Mouse (Mus musculus) left cerebral cortex, adult 11 months (tissue): ENCODE measurements around the gene Fxr2.
"Not testable (repeated sequence)": the region's sequence is repeated elsewhere in the genome, so short reads cannot be mapped to it uniquely, and the experiment has no call there.

Experiments used
- DNase-seq: peaks from one replicate; pipeline ENCODE4 v3.0.0; 2022; ENCODE audit warnings: low spot score

Fxr2 gene

GRCm38 (mm10) chr11:69684128-69684745, 51.4 kb downstream of the Fxr2 start:
- no peak for DNase-seq

GRCm38 (mm10) chr11:69684936-69685335, 52.1 kb downstream of the Fxr2 start:
- DNase-seq: no peak

- no peak for DNase-seq
Observed at GRCm38 (mm10) chr11:69685526-69686148, 52.8 kb downstream of the Fxr2 start, which contains the start of gene Tnfsf13. TSS of gene Tnfsf13 (minus strand) at chr11:69685784.

- DNase-seq: no peak
Observed at GRCm38 (mm10) chr11:69686377-69686776, 53.6 kb downstream of the Fxr2 start.

GRCm38 (mm10) chr11:69687061-69687460, 54.3 kb downstream of the Fxr2 start:
- DNase-seq: no peak

GRCm38 (mm10) chr11:69689891-69690290, 57.1 kb downstream of the Fxr2 start:
- no peak for DNase-seq

GRCm38 (mm10) chr11:69692196-69692811, 59.5 kb downstream of the Fxr2 start:
- no peak for DNase-seq

- DNase-seq: no peak
Observed at GRCm38 (mm10) chr11:69692863-69693262, 60.1 kb downstream of the Fxr2 start.

- no peak for DNase-seq
Observed at GRCm38 (mm10) chr11:69693421-69693965, 60.7 kb downstream of the Fxr2 start.

GRCm38 (mm10) chr11:69695046-69695360, 62.2 kb downstream of the Fxr2 start:
- no peak for DNase-seq

GRCm38 (mm10) chr11:69695361-69696181, 62.8 kb downstream of the Fxr2 start, which contains the start of the genes Tnfsf12 and Tnfsfm13:
TSS of gene Tnfsf12 (minus strand) at chr11:69695849.
TSS of gene Tnfsfm13 (minus strand) at chr11:69696098.
- no peak for DNase-seq

GRCm38 (mm10) chr11:69697396-69697795, 64.6 kb downstream of the Fxr2 start:
- DNase-seq: no peak

- no peak for DNase-seq
Observed at GRCm38 (mm10) chr11:69698574-69698973, 65.8 kb downstream of the Fxr2 start.

GRCm38 (mm10) chr11:69699595-69699994, 66.8 kb downstream of the Fxr2 start:
- DNase-seq: no peak

GRCm38 (mm10) chr11:69702886-69703285, 70.1 kb downstream of the Fxr2 start:
- DNase-seq: not testable (repeated sequence)
